ENCODE assay signal across 7 mouse cellular contexts in the genomic region with DNA sequence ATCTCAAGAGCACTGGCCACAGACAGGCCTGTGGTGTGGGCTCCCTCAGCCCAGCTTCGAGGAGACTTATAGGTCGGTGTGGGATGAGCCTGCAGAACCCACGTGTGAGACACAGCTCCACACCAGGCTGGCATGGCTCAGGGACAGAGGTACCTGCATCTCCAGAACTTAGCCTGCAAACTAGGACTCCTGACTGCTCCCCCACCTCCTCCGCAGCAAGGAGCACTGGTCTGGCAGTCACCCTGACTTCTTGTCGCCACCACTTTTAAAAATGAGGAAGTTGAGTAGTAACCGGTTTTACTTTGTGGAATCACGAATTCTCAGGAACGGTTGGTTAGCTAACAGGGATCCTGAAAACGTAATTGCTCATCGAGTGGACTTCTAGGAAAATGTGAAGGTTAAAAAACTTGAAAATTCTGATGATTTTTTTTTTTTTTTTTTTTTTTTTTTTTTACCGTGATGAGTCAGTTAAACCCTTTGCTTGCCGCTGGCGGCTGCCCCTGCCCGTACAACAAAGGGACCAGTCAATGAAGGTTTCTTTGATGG. TPM values are rescaled to one million over a fixed set of nuclear protein-coding genes. Genes with fewer than 3 reads are reported as not detected.
DNase-seq lines count a peak whose midpoint lies in the region; ATAC-seq and TF ChIP-seq lines count a peak whose summit lies in the region.

No protein-coding gene starts in this region.

- no peak overlapping the region for H3K4me3 ChIP-seq in kidney, postnatal 0 days (replicated peaks; ENCODE audit: low read depth, low read length)
- H3K4me3 ChIP-seq in G1E (ENCODE audit: low read depth, low read length), result peak overlapping the region; percentile 61; the same call in 1 of the 2 replicates
- peak overlapping the region in 1 of 2 experiments; percentile 2; a peak in 1 of 4 replicates for H3K4me3 ChIP-seq in heart, embryonic 14.5 days (ENCODE audit: control insufficient read depth in 1 of 2, insufficient read depth in 1 of 2, low read depth in 1 of 2, low read length in 2 of 2)
- no peak overlapping the region for H3K4me3 ChIP-seq in layer of hippocampus, adult 2 months

- no peak overlapping the region for H3K27ac ChIP-seq in kidney, postnatal 0 days
- no peak overlapping the region for H3K27ac ChIP-seq in heart, embryonic 14.5 days (replicated peaks in 1 of 2; ENCODE audit: control insufficient read depth in 1 of 2, insufficient read depth in 1 of 2, low read depth in 2 of 2, low read length in 2 of 2)
- H3K27ac ChIP-seq in layer of hippocampus, adult 2 months, result no peak overlapping the region

- 16% methylated on average over 14 of the region's 14 CpGs for WGBS in kidney, postnatal 0 days
- WGBS in heart, embryonic 14.5 days, result 14% methylated on average over 14 of the region's 14 CpGs

- ATAC-seq in kidney, postnatal 0 days (replicated peaks; ENCODE audit: low FRiP score, low read depth), result no peak; the same call in 1 of the 2 replicates
- peak; percentile 22; the same call in 1 of the 2 replicates for ATAC-seq in G1E (ENCODE audit: extremely low read depth, insufficient number of reproducible peaks, low FRiP score, poor library complexity, severe bottlenecking)
- ATAC-seq in heart, embryonic 14.5 days (ENCODE audit: insufficient number of reproducible peaks, insufficient read depth, low FRiP score, low read depth), result no peak

- no peak for DNase-seq in kidney, postnatal 0 days (ENCODE audit: low spot score)
- no peak for DNase-seq in kidney, postnatal 25 days
- no peak for DNase-seq in G1E (ENCODE audit: low spot score)
- peak; percentile 7 to 34 for DNase-seq in monocyte, adult 2 months (ENCODE audit: low read depth in 1 of 2, low spot score in 2 of 2)
- no peak for DNase-seq in layer of hippocampus, adult 2 months (ENCODE audit: low spot score in 2 of 2)
- DNase-seq in cerebellum, adult 18-20 months, result no peak

- no peaks in the 10 kb centered on the region for H3K4me1 ChIP-seq in kidney, postnatal 0 days (replicated peaks; ENCODE audit: insufficient read depth, low read length)
- peaks cover 13% of the 10 kb centered on the region for H3K4me1 ChIP-seq in G1E (ENCODE audit: insufficient read depth, low read depth, low read length)
- peaks cover 2 to 6% of the 10 kb centered on the region in 2 experiments; a peak in 3 of 4 replicates for H3K4me1 ChIP-seq in heart, embryonic 14.5 days (ENCODE audit: control insufficient read depth in 2 of 2, insufficient read depth in 2 of 2, low read length in 2 of 2)

- TF ChIP-seq CTCF in kidney, postnatal 0 days (IDR thresholded peaks at IDR 0.05; ENCODE audit: low read depth), result no peak
- TF ChIP-seq CTCF in G1E (IDR thresholded peaks at IDR 0.05; ENCODE audit: low read depth, low read length), result no peak
- no peak for TF ChIP-seq CTCF in layer of hippocampus, adult 2 months (conservative IDR thresholded peaks at IDR 0.05)

- H3K9me3 ChIP-seq in kidney, postnatal 0 days (replicated peaks; ENCODE audit: low read length), result no peaks in the 10 kb centered on the region
- no peaks in the 10 kb centered on the region for H3K9me3 ChIP-seq in G1E (replicated peaks)
- no peaks in the 10 kb centered on the region for H3K9me3 ChIP-seq in heart, embryonic 14.5 days (ENCODE audit: control insufficient read depth, low read length)

- H3K9ac ChIP-seq in kidney, postnatal 0 days (ENCODE audit: low read depth, low read length), result no peak overlapping the region
- no peak overlapping the region for H3K9ac ChIP-seq in heart, embryonic 14.5 days (ENCODE audit: low read length)

- H3K27me3 ChIP-seq in kidney, postnatal 0 days (ENCODE audit: insufficient read depth, low read length), result no peaks in the 10 kb centered on the region
- H3K27me3 ChIP-seq in G1E (ENCODE audit: insufficient read depth, low read length), result no peaks in the 10 kb centered on the region
- no peaks in the 10 kb centered on the region; the same call in 1 of the 2 replicates for H3K27me3 ChIP-seq in heart, embryonic 14.5 days (ENCODE audit: control insufficient read depth, insufficient read depth, low read length)

- no peaks in the 10 kb centered on the region for H3K36me3 ChIP-seq in kidney, postnatal 0 days (ENCODE audit: insufficient read depth, low read length)
- no peaks in the 10 kb centered on the region for H3K36me3 ChIP-seq in G1E (replicated peaks)
- H3K36me3 ChIP-seq in heart, embryonic 14.5 days (ENCODE audit: control insufficient read depth, insufficient read depth, low read length), result no peaks in the 10 kb centered on the region

- H3K4me2 ChIP-seq in kidney, postnatal 0 days (ENCODE audit: low read length), result peak overlapping the region; percentile 31; the same call in 1 of the 2 replicates
- H3K4me2 ChIP-seq in heart, embryonic 14.5 days (ENCODE audit: low read length), result peak overlapping the region; percentile 43

RNA-seq across cellular contexts. Expression of a gene that starts 10.8 kb away (rescaled TPM):
- polyA plus RNA-seq in kidney, postnatal 0 days (2015; fragmentation: Nextera tagmentation; extraction: Ambion mirVana), result 1.3 and 1.4 TPM in 2 replicates
- total RNA-seq in G1E (2014; fragmentation: Nextera tagmentation) (27.7 and 29.1 TPM in 2 replicates), G1E (2017) (7.7 and 10.7 TPM in 2 replicates)
- 8.8 and 8.9 TPM in 2 replicates for polyA plus RNA-seq in G1E (2012)
- 0.86 and 0.98 TPM in 2 replicates for polyA plus RNA-seq in heart, embryonic 14.5 days (2014; fragmentation: Nextera tagmentation; extraction: Ambion mirVana)
- total RNA-seq in layer of hippocampus, adult 2 months (2021), result under 1 TPM; 0.34 to 0.72 TPM

Comparison
In these comparisons a context has a peak if more than half of its experiments do, and no peak if none do; other contexts are left out.
1. DNase-seq: peak in monocyte, adult 2 months (2 of 2); none in kidney, postnatal 0 days (single experiment), kidney, postnatal 25 days (0 of 2), G1E (single experiment), layer of hippocampus, adult 2 months (0 of 2) and cerebellum, adult 18-20 months (0 of 2).